Mouse (Mus musculus): ENCODE measurements around the gene Cstf2t. TPM values are rescaled to one million over a fixed set of nuclear protein-coding genes. Genes with fewer than 3 reads are reported as not detected.

Gene Cstf2t
- total and polyA plus RNA-seq, 3 experiments = 22.8 to 44.5 (median 23.7) TPM

- no peaks in the 10 kb centered on the region for H3K36me3 ChIP-seq (replicated peaks in 1 of 2; ENCODE audit: control insufficient read depth in 1 of 2, insufficient read depth in 1 of 2, low read length in 1 of 2)
- H3K9ac ChIP-seq (ENCODE audit: insufficient read depth, low read depth) = no peak overlapping the region
- no peaks in the 10 kb centered on the region for H3K9me3 ChIP-seq (replicated peaks; ENCODE audit: low read length)
- H3K27me3 ChIP-seq (replicated peaks) = no peaks in the 10 kb centered on the region
- H3K27ac ChIP-seq (ENCODE audit: insufficient read depth, low read depth) = no peak overlapping the region
- no peak overlapping the region for H3K4me2 ChIP-seq (ENCODE audit: insufficient read depth, low read depth, poor library complexity, severe bottlenecking)
- dilution Hi-C loops (cut with MboI; ENCODE audit: extremely low pct_ligation_motif_present, extremely low pct_unique_long_range_greater_than_20kb, low sequenced_read_pairs) = no loop called here
- no peaks in the 10 kb centered on the region for H3K4me1 ChIP-seq (ENCODE audit: control insufficient read depth in 1 of 2, insufficient read depth in 2 of 2)
- no peak for TF ChIP-seq ZNF384 (IDR thresholded peaks at IDR 0.05; ENCODE audit: low read depth, low read length)
- H3K4me3 ChIP-seq (replicated peaks in 1 of 3; ENCODE audit: low read depth in 2 of 3, low read length in 2 of 3, poor library complexity in 1 of 3) = no peak overlapping the region
- in situ Hi-C loops (cut with MboI; ENCODE audit: low pct_ligation_motif_present, low pct_unique_long_range_greater_than_20kb, low sequenced_read_pairs) = no loop called here
- no peaks in the 10 kb centered on the region for H3K79me2 ChIP-seq (replicated peaks; ENCODE audit: control insufficient read depth, extremely low read depth, insufficient read depth, poor library complexity, severe bottlenecking)
- no peak for DNase-seq (ENCODE audit: extremely low read depth)
These were observed 43.7 kb upstream of the Cstf2t start for GRCm38 (mm10) chr19:31038951-31039350.

- Histone ChIP-seq H3K79me2 (replicated peaks; ENCODE audit: control insufficient read depth, extremely low read depth, insufficient read depth, poor library complexity, severe bottlenecking) (no peaks in the 10 kb centered on the region), H3K4me3 (replicated peaks in 1 of 3; ENCODE audit: low read depth in 2 of 3, low read length in 2 of 3, poor library complexity in 1 of 3) (no peak overlapping the region), H3K27ac (ENCODE audit: insufficient read depth, low read depth) (no peak overlapping the region), H3K4me1 (ENCODE audit: control insufficient read depth in 1 of 2, insufficient read depth in 2 of 2) (no peaks in the 10 kb centered on the region), H3K9me3 (replicated peaks; ENCODE audit: low read length) (no peaks in the 10 kb centered on the region), H3K36me3 (replicated peaks in 1 of 2; ENCODE audit: control insufficient read depth in 1 of 2, insufficient read depth in 1 of 2, low read length in 1 of 2) (no peaks in the 10 kb centered on the region), H3K4me2 (ENCODE audit: insufficient read depth, low read depth, poor library complexity, severe bottlenecking) (no peak overlapping the region), H3K9ac (ENCODE audit: insufficient read depth, low read depth) (no peak overlapping the region), H3K27me3 (replicated peaks) (no peaks in the 10 kb centered on the region)
- in situ Hi-C loops (cut with MboI; ENCODE audit: low pct_ligation_motif_present, low pct_unique_long_range_greater_than_20kb, low sequenced_read_pairs) = no loop called here
- no peak for DNase-seq (ENCODE audit: extremely low read depth)
- dilution Hi-C loops (cut with MboI; ENCODE audit: extremely low pct_ligation_motif_present, extremely low pct_unique_long_range_greater_than_20kb, low sequenced_read_pairs) = no loop called here
- no peak for TF ChIP-seq KAT2A (IDR thresholded peaks at IDR 0.05; ENCODE audit: insufficient replicate concordance, low read length)
- TF ChIP-seq RCOR1 (conservative IDR thresholded peaks at IDR 0.05; ENCODE audit: low read depth, low read length) = no peak
- no peak for TF ChIP-seq UBTF (IDR thresholded peaks at IDR 0.05; ENCODE audit: low read depth, low read length)
These were observed 41.4 kb upstream of the Cstf2t start for GRCm38 (mm10) chr19:31040948-31041847.

DNA sequence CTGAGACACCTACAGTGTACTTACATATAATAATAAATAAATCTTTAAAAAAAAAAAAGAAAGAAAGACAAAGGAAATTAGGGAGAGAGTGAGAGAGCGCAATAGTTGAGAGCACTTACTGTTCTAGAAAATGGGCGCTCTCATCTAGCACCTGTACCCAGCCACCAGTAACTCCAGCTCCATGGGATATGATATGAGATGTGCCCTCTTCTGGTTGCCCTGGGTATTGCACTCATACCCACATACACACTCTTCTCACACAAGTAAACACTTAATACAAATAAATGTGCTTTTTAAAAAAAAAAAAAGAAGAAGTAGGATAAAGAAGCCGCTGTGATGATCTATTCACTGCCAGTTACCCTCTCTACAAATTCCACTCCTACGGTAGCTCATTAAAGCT, 36.0 kb upstream of the Cstf2t start:
- peak; percentile 25 for DNase-seq (ENCODE audit: extremely low read depth)
- Histone ChIP-seq H3K4me2 (ENCODE audit: insufficient read depth, low read depth, poor library complexity, severe bottlenecking) (no peak overlapping the region), H3K36me3 (replicated peaks in 1 of 2; ENCODE audit: control insufficient read depth in 1 of 2, insufficient read depth in 1 of 2, low read length in 1 of 2) (no peaks in the 10 kb centered on the region), H3K9ac (ENCODE audit: insufficient read depth, low read depth) (no peak overlapping the region), H3K27ac (ENCODE audit: insufficient read depth, low read depth) (no peak overlapping the region), H3K4me3 (replicated peaks in 1 of 3; ENCODE audit: low read depth in 2 of 3, low read length in 2 of 3, poor library complexity in 1 of 3) (no peak overlapping the region), H3K27me3 (replicated peaks) (no peaks in the 10 kb centered on the region), H3K79me2 (replicated peaks; ENCODE audit: control insufficient read depth, extremely low read depth, insufficient read depth, poor library complexity, severe bottlenecking) (no peaks in the 10 kb centered on the region), H3K9me3 (replicated peaks; ENCODE audit: low read length) (no peaks in the 10 kb centered on the region), H3K4me1 (ENCODE audit: control insufficient read depth in 1 of 2, insufficient read depth in 2 of 2) (no peaks in the 10 kb centered on the region)
- in situ Hi-C loops (cut with MboI; ENCODE audit: low pct_ligation_motif_present, low pct_unique_long_range_greater_than_20kb, low sequenced_read_pairs) = no loop called here
- TF ChIP-seq KAT2A (IDR thresholded peaks at IDR 0.05; ENCODE audit: insufficient replicate concordance, low read length) = no peak
- no peak for TF ChIP-seq EP300 (IDR thresholded peaks at IDR 0.05; ENCODE audit: low read length)
- peak; percentile 21 to 40; a peak in 3 of 4 replicates for TF ChIP-seq CTCF (conservative IDR thresholded peaks at IDR 0.05 in 1 of 2, IDR thresholded peaks at IDR 0.05 in 1 of 2; ENCODE audit: low read depth in 2 of 2, low read length in 2 of 2)
- TF ChIP-seq RCOR1 (conservative IDR thresholded peaks at IDR 0.05; ENCODE audit: low read depth, low read length) = no peak
- peak; percentile 31 for TF ChIP-seq SMC3 (IDR thresholded peaks at IDR 0.05; ENCODE audit: low read depth, low read length)
- dilution Hi-C loops (cut with MboI; ENCODE audit: extremely low pct_ligation_motif_present, extremely low pct_unique_long_range_greater_than_20kb, low sequenced_read_pairs) = no loop called here

All from CH12.LX (cell line).